Mouse (Mus musculus) frontal cortex, postnatal 25 days (tissue): ENCODE measurements at regions not wholly inside any gene's neighbourhood (a gene's known extent, or its start where the extent isn't known, plus 50 kb on each side); places are given as distances from the start of the nearest gene placed in this dataset.

Source experiments
- DNase-seq, 2 experiments: peaks; one replicate each; pipeline ENCODE4 v3.0.0; 2022; ENCODE audit warnings: low spot score in 2 of 2

GRCm38 (mm10) chr1:152167716-152168115 lies 77.8 kb upstream of the 1700025G04Rik start:
- no peak for DNase-seq

GRCm38 (mm10) chr1:152165490-152165905 lies 75.6 kb upstream of the 1700025G04Rik start:
- DNase-seq: peak in 1 of 2 experiments; percentile 14

GRCm38 (mm10) chr1:152164843-152165489 lies 75.0 kb upstream of the 1700025G04Rik start:
- DNase-seq: no peak

- no peak for DNase-seq
Measured at GRCm38 (mm10) chr1:152164212-152164611, 74.3 kb upstream of the 1700025G04Rik start.

GRCm38 (mm10) chr1:152152474-152152873 lies 62.5 kb upstream of the 1700025G04Rik start:
- DNase-seq: no peak

GRCm38 (mm10) chr1:152148731-152149130 lies 58.8 kb upstream of the 1700025G04Rik start:
- no peak for DNase-seq

- DNase-seq: no peak
Measured at GRCm38 (mm10) chr1:152140175-152140574, 50.2 kb upstream of the 1700025G04Rik start.
